Mouse (Mus musculus) testis, adult 2 months (tissue): ENCODE data around the gene Nelfa.

Source experiments
- CTCF ChIP-seq: fragments of 200-500 bp; IDR thresholded peaks from 2 replicates; pipeline ENCODE4 v1.5.1; 2012; ENCODE audit warnings: low read depth, mild to moderate bottlenecking, inconsistent platforms, low read length, moderate library complexity; ENCODE audit not compliant: control insufficient read depth, insufficient read depth, insufficient replicate concordance
- POLR2A ChIP-seq: fragments of 200-500 bp; IDR thresholded peaks from 2 replicates; pipeline ENCODE4 v1.6.1; 2012; ENCODE audit warnings: low read depth, mild to moderate bottlenecking, inconsistent platforms, low read length, moderate library complexity; ENCODE audit not compliant: control insufficient read depth

DNA sequence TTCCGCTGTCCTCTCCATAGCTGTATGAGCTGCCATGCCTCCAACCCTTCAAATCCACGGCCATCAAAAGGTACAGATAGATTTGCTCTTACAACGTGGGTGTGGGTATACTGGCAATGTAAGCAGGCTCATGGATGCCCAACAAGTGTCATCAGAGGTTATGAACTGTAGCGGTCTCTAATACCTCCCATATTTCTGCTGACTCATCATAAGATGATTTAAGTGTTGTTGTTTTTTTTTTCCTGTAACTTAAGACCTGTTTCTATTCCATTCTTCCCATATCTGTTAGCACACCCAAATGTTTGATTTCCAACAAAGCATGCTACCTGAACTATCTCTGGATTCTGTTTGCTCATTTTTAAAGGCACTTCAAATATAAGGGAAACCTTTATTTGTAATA lies 55.1 kb downstream of the Nelfa start:
- TF ChIP-seq CTCF (no peak), POLR2A (no peak)
